Mouse (Mus musculus): ENCODE results near the gene 6430571L13Rik.
A peak's percentile ranks its signal among the peaks of the same experiment; 100 is the strongest.

The 6430571L13Rik gene

GRCm38 (mm10) chr9:107307099-107307872 is 33.1 kb upstream of the 6430571L13Rik start:
- DNase-seq = no peak

DNA sequence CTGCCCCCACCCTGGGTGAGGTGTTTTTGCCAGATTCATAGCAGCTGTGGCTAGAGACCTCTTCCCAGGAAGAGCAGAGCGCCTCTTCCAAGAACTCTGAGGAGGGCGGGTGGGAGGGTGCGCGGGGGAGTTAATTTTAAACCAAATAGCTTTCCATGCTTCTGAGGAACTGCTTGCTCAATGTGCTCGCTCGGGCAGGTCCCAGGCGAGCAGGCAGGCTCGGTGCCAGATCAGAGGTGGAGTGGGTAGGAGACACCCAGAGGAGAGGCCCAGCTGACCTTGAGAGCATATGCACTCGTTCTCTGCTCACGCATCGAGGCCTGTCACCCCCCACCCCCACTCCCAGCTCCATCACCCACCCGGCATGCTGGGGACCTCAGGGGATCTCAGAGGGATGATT is 32.5 kb upstream of the 6430571L13Rik start:
- peak; percentile 84 for DNase-seq

DNA sequence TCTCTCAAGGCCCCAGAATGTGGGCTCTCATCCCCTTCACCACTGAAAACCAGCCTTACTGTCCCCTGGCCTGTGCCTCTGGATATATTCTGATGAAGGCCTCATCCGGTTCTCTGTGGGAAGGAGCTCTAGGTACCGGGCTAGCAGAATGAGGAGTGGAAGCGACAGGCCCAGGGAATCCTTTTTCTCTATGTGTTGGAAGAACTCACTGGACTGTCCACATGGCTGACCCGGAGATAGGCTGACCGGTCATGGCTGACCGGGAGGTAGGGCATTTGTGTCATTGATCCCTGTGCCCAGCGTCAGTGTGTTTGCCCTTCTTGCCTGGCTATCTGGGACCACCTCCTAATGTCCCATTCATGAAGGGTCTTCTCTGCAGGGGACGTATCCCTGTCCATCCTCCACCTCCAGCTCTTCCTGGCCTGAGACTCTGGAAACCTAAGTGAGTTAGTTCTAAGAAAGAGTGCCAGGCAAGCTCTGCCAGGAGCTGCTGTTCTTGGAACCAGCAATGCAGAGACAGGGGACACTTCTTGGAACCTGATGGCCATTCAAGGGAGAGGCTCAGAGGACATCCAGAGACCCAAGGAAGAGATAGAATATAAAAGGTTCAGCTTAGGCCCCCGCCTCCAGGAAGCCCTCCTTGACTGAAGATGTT is 31.9 kb upstream of the 6430571L13Rik start:
- DNase-seq = no peak

- DNase-seq = no peak
Observed at GRCm38 (mm10) chr9:107309171-107309570, 31.2 kb upstream of the 6430571L13Rik start.

GRCm38 (mm10) chr9:107309600-107309999 is 30.8 kb upstream of the 6430571L13Rik start:
- DNase-seq = no peak

- DNase-seq = no peak
Observed at GRCm38 (mm10) chr9:107312811-107313584, 27.4 kb upstream of the 6430571L13Rik start.

DNA sequence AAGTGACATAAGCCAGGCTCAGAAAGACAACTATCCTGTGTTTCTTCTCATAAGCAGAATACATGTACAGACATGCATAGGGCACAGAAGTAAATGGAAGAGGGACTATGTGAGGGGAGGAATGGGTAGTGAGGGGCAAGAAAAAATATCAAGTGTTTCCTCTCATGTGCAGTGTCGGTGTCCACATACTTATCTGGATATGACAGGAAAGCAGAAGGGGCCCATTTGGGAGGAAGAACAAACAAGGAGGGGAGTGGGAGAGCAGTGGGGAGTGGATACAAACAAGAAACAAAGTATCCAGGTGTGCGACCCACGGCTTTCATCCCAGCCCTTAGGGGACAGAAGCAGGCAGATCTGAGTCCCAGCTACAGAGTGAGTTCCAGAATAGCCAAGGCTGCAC is 26.5 kb upstream of the 6430571L13Rik start:
- no peak for DNase-seq

DNA sequence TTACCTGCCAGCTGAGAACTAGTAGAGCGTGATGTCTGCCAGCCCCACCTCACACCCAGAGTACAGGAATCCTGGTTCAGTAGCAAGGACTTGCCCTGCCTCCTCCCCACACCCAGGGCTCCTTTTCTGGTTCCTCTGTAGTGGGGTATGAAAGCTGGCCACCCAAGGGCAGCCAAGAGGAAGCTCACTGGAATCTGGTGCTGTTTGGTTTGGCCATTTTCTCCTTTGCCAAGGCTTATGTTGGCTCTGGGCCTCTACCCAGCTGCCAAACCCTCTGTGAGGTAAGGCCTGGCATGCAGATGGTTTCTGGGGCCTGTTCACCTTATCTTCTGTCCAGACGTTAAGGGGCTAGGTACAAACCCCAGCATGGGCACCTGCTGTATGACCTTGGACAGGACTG is 24.6 kb upstream of the 6430571L13Rik start:
- no peak for DNase-seq

DNA sequence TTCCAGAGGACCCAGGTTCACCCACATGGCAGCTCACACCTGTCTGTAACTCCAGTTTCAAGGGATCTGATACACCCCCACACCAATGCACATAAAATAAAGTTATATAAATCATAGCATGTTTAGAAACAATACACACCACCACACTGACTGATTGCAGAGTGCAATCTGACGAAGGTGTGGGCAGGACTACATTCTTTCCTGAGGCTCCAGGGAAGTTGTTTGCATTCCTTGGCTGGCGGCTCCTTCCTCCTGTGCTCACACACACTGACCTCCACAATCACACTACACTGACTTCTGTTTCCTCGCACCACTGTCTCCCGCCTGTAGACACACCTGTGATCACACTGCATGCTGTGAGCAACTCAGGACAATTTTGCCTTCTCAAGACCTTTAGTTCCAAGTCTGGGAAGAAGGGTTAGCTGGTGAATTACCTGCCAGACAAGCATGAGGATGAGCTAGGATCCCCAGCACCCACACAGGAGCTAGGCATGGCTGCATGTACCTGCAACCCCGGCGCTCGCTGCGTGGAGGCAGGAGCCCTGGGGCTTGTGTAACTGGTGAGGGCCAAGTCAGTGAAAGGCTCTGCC is 17.8 kb upstream of the 6430571L13Rik start:
- DNase-seq = no peak

GRCm38 (mm10) chr9:107323558-107323957 is 16.8 kb upstream of the 6430571L13Rik start:
- peak; percentile 72 for DNase-seq

DNA sequence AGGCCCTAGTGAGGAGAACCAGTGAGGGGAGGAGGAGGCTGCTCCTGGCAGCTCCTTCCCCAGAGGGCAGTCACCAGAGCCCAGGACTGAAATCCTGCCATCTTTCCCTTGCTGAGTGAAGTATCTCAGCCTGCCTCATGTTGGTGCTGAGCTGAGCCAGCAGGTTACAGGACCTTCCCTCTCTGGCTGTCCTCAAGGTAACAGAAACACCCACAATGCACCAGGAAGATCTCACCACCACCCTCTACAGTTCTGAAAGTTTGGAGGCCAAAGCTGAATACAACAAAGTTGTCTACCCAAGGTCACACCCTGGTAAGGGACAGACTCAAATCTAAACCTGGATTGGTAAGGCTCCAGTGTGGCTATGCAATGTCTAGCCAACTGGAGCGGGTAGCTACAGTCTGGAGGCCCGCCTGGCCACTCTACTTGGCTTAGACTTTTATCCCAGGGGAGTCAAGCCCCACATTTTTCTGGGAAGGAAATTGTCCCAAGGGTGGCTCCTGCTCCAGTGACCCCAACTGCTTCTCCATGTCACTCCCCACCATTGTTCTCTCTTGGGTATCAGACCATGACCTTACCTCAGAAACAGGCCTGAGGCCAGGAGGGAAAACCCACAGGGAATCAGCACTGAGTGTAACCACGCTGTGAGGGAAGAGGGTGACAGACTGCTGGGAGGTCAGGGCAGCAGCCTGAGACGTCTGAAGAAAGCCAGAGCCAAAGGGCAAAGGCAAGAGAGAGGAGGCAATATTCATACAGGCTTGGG is 15.4 kb upstream of the 6430571L13Rik start:
- DNase-seq = no peak

DNA sequence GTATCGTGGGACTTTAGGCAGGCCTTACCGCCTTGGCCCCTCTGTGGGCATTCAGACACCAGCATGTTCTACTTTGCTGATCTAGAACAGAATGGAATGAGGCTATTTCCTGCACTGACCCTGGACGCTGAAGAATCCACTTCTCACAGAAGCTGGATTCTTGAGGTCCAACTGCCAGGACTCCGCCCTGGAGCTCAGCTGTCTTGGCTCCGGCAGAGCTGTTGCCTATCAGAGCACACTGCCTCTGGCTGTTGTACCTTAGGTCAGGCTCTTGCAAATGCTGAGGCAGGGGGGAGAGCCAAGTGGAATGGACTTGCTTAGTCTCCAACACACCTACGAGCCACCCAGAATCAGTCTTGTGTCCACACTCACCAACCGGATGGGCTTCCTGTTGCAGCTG is 14.5 kb upstream of the 6430571L13Rik start:
- peak; percentile 53 for DNase-seq

- DNase-seq = peak; percentile 60
Observed at GRCm38 (mm10) chr9:107327879-107328620, 12.4 kb upstream of the 6430571L13Rik start.

DNA sequence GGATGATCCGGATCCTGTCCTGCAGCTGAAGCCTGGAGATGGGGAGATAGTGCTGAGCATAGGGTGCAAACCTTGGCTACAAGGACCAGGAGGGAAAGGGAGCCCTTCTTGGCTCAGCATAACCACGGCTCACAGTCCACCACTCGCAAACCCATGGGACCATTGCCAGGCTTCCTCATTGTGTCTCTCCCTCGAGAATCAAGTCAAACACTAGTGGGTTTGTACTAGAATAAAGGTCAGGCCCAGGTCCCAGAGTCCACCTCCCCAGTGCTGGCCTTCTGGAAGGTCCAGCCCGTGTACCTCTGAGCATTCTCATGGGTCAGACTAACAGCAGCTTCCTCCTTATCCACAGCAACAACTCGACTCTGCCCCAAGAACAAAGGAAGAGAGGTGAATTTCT is 9.6 kb upstream of the 6430571L13Rik start:
- DNase-seq = no peak

DNA sequence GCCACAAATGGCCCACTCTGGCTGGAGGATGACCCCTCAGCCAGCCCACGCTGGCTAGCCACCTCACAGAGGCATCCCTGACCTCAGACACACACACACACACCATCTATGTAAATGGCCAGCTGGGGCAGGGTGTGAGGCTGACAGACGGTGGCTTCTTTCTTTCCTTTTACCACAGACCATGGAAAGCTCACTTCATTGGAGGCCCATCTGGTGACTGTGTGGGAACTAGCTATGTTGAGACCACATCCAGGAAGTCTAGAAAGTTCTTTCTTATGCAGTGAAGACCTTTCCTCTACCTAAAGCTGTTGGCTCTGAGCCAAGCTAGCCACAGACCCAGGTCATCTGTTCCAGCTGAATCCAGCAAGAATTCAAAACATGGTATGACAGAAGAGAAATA is 6.7 kb upstream of the 6430571L13Rik start:
- no peak for DNase-seq

- DNase-seq = no peak
Observed at GRCm38 (mm10) chr9:107334356-107334755, 6.0 kb upstream of the 6430571L13Rik start.

GRCm38 (mm10) chr9:107335046-107335445 is 5.4 kb upstream of the 6430571L13Rik start:
- no peak for DNase-seq

- DNase-seq = peak; percentile 76
Observed at GRCm38 (mm10) chr9:107335909-107336308, 4.5 kb upstream of the 6430571L13Rik start.

DNA sequence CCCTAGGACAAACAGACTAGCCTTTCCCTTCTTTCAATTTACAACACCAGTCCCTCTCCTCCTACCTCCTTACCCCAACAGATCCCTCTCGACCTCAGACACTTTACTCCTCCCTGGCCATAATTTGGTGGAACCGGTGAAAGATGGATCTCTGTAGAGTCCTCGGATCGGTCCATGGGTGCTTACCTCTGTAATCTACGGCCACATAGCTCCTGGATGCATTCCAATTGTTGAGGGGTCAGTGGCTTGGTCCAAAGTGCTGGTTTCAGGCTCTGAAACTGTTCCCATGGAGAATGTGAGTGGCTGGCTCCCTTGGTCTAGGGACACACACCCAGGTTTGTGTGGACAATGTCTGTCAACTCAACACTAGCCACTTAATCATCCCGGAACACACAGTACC is 4.0 kb upstream of the 6430571L13Rik start:
- no peak for DNase-seq

DNA sequence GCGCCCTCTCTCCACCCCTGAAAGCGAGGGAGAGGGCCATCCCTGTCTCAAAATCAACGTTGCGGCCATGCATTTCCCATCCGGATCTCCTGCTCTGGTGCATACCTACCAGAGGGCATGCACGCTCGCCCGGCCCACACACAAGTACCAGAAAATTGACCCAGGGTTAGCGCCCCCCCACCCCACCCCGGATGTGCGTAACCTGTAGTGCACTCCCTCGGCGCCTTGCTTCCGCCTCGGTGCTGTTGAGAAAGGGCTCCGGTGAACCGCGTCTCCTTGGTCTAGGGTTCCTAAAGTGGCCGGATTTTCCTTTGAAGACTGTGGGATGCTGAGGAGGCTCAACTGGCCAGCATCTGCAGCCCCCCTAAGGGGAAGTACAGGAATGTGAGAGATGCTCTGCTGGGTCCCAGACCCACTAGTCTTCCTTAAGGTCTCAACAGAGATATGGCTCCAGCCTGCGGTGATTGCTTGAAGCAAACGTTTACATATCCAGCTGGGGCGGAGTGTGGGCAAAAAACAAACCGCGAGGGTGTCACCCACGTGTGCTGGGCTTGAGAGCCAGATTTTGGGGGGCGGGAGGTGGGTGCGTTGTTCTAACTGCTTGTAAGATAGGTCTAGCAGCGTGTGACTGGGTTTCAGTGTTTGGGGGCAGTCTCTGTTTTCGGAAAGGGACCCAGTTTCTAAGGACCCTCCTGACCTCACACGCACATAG is 2.1 kb upstream of the 6430571L13Rik start, which contains the start of gene Hemk1:
TSS of gene Hemk1 (minus strand) at position 179 of the 712 bp plus-strand sequence.
- peak; percentile 80 for DNase-seq
